Mouse (Mus musculus) G1E (cell line): ENCODE results near the gene Stil. TPM values are rescaled to one million over a fixed set of nuclear protein-coding genes. Genes with fewer than 3 reads are reported as not detected.

Experiments
- ATAC-seq: 2 replicates; pipeline ENCODE4 v1.8.0; 2016; ENCODE audit warnings: mild to moderate bottlenecking; ENCODE audit not compliant: insufficient number of reproducible peaks, poor library complexity, low FRiP score, severe bottlenecking; ENCODE audit errors: extremely low read depth
- DNase-seq: peaks from one replicate; pipeline ENCODE4 v3.0.0; 2012; ENCODE audit warnings: low spot score
- H3K27me3 ChIP-seq: 2 replicates; pipeline ENCODE4 v1.6.1; 2012; ENCODE audit warnings: mild to moderate bottlenecking, low read length, inconsistent platforms; ENCODE audit not compliant: insufficient read depth
- H3K36me3 ChIP-seq: replicated peaks from 2 replicates; pipeline ENCODE3; 2012; ENCODE audit warnings: mild to moderate bottlenecking, inconsistent platforms
- H3K4me1 ChIP-seq: 2 replicates; pipeline ENCODE4 v1.6.1; 2012; ENCODE audit warnings: low read depth, low read length, inconsistent platforms, mixed read lengths; ENCODE audit not compliant: insufficient read depth
- H3K4me3 ChIP-seq: 2 replicates; pipeline ENCODE4 v1.5.1; 2012; ENCODE audit warnings: low read depth, mild to moderate bottlenecking, inconsistent platforms, low read length, moderate library complexity, mixed read lengths
- H3K9me3 ChIP-seq: replicated peaks from 2 replicates; pipeline ENCODE4 v1.6.1; 2012; ENCODE audit warnings: inconsistent platforms
- CTCF ChIP-seq: IDR thresholded peaks from 2 replicates; pipeline ENCODE4 v1.5.1; 2012; ENCODE audit warnings: low read depth, low read length, inconsistent platforms, mixed read lengths
- GATA1 ChIP-seq: IDR thresholded peaks from 2 replicates; pipeline ENCODE4 v1.6.1; 2012; ENCODE audit warnings: borderline replicate concordance, low read length, inconsistent platforms, mixed read lengths
- GATA2 ChIP-seq: IDR thresholded peaks from 2 replicates; pipeline ENCODE4 v1.6.1; 2012; ENCODE audit warnings: low read depth, low read length, inconsistent platforms, borderline replicate concordance
- POLR2AphosphoS5 ChIP-seq: IDR thresholded peaks from 2 replicates; pipeline ENCODE4 v1.6.1; 2012; ENCODE audit warnings: low read depth, low read length, inconsistent platforms; ENCODE audit not compliant: insufficient replicate concordance
- TAL1 ChIP-seq: conservative IDR thresholded peaks from 2 replicates; pipeline ENCODE4 v1.6.1; 2012; ENCODE audit warnings: low read depth, low read length, inconsistent platforms, mixed read lengths
- polyA plus RNA-seq: library from polyadenylated mRNA; stranded (reverse); fragments of >175 nt; gene quantifications from 2 replicates; pipeline ENCODE4 v1.2.3, GENCODE M21; 2012
- total RNA-seq, 2 experiments: library from RNA; stranded (forward) in 1 of 2; stranded (reverse) in 1 of 2; fragments of 200-1000 nt in 1 of 2; fragments of >200 nt in 1 of 2; fragmentation: Nextera tagmentation in 1 of 2; gene quantifications; 2 replicates each; pipeline ENCODE4 v1.2.3; 2014 to 2017

The Stil gene
- total and polyA plus RNA-seq, 3 experiments: 4.0 to 93.1 (median 26.0) TPM

GRCm38 (mm10) chr4:115055044-115055443 is 55.1 kb downstream of the Stil start:
- ATAC-seq (no peak), DNase-seq (no peak)
- H3K4me3 ChIP-seq: peak overlapping the region; percentile 39; the same call in 1 of the 2 replicates
- H3K9me3 ChIP-seq: no peaks in the 10 kb centered on the region
- TF ChIP-seq CTCF: no peak
- no peak for TF ChIP-seq GATA2
- no peak for TF ChIP-seq TAL1
- peaks cover 51% of the 10 kb centered on the region for H3K4me1 ChIP-seq
- peaks cover 3% of the 10 kb centered on the region for H3K36me3 ChIP-seq
- H3K27me3 ChIP-seq: no peaks in the 10 kb centered on the region

DNA sequence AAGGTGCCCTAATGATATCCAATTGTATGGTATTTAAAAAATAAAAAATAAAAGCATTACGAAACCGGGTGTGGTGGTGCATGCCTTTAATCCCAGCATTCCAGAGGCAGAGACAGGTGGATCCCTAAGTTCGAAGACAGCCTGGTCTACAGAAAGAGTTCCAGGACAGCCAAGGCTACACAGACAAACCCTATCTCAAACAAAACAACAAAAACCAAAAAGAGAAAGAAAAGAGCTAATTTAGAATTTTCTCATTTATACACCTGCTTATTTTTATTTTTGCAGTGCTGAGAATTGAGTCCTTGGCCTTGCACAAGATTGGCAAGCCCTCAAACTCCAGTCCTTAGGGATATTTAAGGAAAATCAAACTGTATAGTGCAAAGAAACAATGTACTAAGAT is 55.7 kb downstream of the Stil start:
- ATAC-seq (no peak), DNase-seq (no peak)
- Histone ChIP-seq H3K36me3 (peaks cover 8% of the 10 kb centered on the region), H3K27me3 (no peaks in the 10 kb centered on the region), H3K9me3 (no peaks in the 10 kb centered on the region), H3K4me3 (peak overlapping the region; percentile 93; the same call in 1 of the 2 replicates), H3K4me1 (peaks cover 50% of the 10 kb centered on the region)
- no peak for TF ChIP-seq TAL1
- no peak for TF ChIP-seq CTCF
- TF ChIP-seq POLR2AphosphoS5: no peak
- no peak for TF ChIP-seq GATA1
- TF ChIP-seq GATA2: no peak

- H3K36me3 ChIP-seq: peaks cover 14% of the 10 kb centered on the region
- H3K9me3 ChIP-seq: no peaks in the 10 kb centered on the region
- H3K27me3 ChIP-seq: no peaks in the 10 kb centered on the region
- TF ChIP-seq CTCF: no peak
- no peak for TF ChIP-seq GATA2
- TF ChIP-seq TAL1: no peak; the same call in none of the 2 replicates
- no peak for TF ChIP-seq POLR2AphosphoS5
- TF ChIP-seq GATA1: no peak
- DNase-seq: peak; percentile 82
- ATAC-seq: peak; percentile 37
- peaks cover 51% of the 10 kb centered on the region for H3K4me1 ChIP-seq
- peak within 1 kb of the TSS; percentile 93 for H3K4me3 ChIP-seq
Measured at GRCm38 (mm10) chr4:115056371-115056920, 56.5 kb downstream of the Stil start, which contains the start of gene Tal1. Gene Tal1 (plus strand): TSS chr4:115056426.

DNA sequence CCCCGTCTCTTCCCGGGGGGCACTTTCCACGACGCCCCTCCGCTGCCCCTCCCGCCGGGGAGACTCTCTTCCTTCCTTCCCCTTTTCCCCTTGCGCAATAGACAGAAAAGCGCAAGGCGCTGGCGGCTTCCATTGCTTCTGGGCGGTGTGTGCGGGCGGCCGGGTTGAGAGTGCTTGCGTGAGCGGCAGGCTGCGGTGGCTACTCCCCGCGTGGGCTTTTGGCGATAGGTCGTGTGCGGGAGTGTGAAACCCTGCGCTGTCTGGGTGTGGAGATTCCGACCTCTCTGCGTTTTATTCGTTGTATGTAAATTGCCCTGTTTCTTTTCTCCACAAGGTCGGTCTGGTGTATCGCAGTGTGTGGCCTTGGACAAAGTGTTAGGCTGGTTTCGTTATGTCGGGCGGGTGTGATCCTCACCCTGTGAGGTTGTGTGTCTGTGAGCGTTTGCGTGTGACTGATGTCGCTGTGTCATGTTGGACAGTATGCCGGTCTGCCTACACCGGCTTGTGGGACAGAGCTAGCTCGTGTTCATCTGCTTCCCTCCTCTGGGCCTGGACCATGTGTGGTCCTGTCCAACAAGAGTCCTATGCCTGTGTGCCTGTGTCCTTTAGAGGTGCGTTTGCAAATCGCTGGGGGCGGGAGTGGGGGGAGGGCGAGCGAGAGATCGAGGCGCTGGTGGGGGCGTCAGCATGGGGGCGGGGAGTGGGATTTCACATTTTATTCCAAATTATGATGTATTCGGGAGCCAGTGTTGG is 57.1 kb downstream of the Stil start:
- DNase-seq (no peak), ATAC-seq (peak; percentile 43)
- TF ChIP-seq TAL1 (no peak), POLR2AphosphoS5 (peak; percentile 74; the same call in 1 of the 2 replicates), GATA1 (no peak), CTCF (no peak), GATA2 (no peak)
- H3K36me3 ChIP-seq: peaks cover 16% of the 10 kb centered on the region
- peak overlapping the region; percentile 93 for H3K4me3 ChIP-seq
- H3K9me3 ChIP-seq: no peaks in the 10 kb centered on the region
- no peaks in the 10 kb centered on the region for H3K27me3 ChIP-seq
- peaks cover 50% of the 10 kb centered on the region for H3K4me1 ChIP-seq

DNA sequence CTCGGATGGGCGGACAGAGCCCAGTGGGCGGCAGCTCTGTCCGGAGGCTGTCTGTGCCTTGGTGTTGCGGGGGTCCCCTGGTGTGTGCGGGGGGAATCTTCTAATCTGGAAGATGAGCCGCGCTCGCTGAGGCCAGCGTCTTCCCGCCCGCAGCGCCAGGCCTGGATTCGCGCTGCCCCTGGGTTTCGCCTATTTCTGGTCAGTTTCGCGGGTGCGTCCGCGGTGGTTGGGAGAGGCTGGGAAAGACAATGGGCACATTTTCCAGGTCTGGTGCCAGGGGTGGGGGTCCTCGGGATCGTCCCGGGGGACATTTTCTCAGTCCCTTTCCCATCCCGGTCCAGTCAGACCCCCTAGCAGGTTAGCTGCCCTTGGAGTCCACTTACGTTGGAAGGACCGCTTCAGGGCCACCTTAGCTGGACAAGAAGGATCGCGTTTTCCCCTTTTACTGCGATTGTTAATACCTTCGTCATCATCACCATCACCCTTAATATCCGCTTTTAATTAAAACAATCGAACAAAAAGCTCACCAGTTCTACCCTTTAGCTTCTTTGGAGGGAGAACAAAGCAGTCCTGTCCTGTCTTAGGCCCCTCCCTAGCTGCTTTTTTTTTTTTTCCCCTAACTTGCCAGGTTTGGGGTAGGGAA is 57.8 kb downstream of the Stil start:
- peaks cover 22% of the 10 kb centered on the region for H3K36me3 ChIP-seq
- TF ChIP-seq GATA1: no peak
- 0 out of 2 replicates have a peak, but pooled peaks have one; percentile 5 for TF ChIP-seq POLR2AphosphoS5
- no peak for DNase-seq
- no peaks in the 10 kb centered on the region for H3K27me3 ChIP-seq
- ATAC-seq: no peak
- H3K4me3 ChIP-seq: peak overlapping the region; percentile 93
- H3K9me3 ChIP-seq: no peaks in the 10 kb centered on the region
- peaks cover 49% of the 10 kb centered on the region for H3K4me1 ChIP-seq

DNA sequence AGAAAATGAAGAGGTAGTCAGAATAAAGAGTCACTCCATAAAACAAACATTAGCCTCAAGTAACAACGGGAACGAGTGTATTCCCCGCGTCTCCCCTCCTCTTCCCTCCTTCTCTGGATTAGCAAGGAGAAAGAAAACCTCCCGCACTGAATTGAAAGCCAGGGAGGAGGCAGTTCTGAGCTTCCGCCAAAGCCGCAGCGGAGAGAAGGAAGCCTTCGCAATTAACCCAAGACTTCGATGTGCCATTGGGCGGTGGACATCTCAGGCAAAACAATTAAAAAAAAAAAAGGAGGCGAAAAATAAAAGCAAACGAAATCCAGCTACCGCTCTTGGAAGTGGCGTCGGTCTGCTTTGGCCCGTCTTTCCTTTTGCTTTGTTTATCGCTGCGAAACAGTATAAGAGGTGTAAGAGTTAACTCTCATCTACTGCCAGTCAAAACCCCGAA is 58.4 kb downstream of the Stil start:
- Histone ChIP-seq H3K9me3 (no peaks in the 10 kb centered on the region), H3K4me3 (peak overlapping the region; percentile 93), H3K27me3 (no peaks in the 10 kb centered on the region), H3K4me1 (peaks cover 50% of the 10 kb centered on the region), H3K36me3 (peaks cover 28% of the 10 kb centered on the region)
- TF ChIP-seq CTCF (no peak), GATA1 (no peak), GATA2 (no peak), POLR2AphosphoS5 (no peak), TAL1 (no peak)
- no peak for ATAC-seq
- no peak for DNase-seq
